Mouse (Mus musculus): ENCODE results near the gene Pdilt.

The Pdilt gene

DNA sequence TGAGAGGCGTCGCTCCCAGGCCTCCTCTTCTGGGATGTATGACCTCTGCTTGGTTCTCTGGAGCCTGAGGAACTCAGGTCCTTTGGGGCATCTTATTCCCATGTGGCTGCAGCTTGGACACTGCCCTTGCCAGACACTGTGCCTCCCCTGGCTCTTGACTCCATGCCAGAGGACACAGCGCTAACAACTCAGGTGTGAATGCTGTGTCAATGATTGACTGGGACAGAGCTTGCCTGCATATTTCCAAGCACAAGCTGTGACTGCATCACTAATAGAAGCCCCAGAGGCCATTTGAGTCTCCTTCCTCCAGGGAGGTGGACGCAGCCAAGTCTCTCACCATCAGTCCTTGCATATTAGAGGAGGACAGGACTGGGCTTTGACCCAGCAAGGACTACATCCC, 12.1 kb downstream of the Pdilt start:
- no peak for DNase-seq (ENCODE audit: low spot score in 2 of 2)

DNA sequence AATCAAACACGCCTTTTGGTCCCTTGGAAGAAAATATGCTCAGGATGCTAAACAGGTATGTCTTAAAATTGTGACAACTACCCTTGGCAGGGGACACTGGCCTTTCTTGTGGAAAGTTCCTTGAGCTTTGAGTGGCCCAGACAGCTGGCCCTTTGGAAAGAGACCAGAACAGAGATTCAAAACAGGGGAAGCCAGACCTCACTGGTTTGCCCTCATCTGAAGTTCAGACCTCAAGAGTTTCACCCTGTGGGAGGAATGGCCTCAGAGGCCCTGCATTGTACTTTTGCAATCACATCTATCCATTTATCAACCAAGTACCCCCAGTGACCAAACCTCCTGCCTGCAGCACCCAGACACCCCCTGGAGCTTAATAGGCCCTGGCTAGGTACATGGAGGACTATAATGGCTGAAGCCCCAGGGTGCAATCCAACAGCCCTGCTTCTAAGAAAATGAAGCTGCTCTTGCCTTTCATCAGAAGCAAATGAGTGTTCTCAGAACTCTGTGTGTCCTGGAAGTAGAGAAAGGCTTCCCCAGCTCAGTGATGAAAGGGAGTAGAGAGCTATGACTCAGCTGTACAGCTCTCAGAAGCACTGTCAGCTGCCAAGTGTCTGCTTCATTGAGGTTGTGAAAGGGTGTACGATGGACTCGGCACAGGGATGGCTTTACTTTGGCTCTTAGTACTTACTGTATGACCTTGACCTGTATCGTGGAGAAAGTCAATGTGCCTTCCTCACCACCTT, 33.1 kb downstream of the Pdilt start:
- DNase-seq (ENCODE audit: low spot score in 2 of 2), result no peak

DNA sequence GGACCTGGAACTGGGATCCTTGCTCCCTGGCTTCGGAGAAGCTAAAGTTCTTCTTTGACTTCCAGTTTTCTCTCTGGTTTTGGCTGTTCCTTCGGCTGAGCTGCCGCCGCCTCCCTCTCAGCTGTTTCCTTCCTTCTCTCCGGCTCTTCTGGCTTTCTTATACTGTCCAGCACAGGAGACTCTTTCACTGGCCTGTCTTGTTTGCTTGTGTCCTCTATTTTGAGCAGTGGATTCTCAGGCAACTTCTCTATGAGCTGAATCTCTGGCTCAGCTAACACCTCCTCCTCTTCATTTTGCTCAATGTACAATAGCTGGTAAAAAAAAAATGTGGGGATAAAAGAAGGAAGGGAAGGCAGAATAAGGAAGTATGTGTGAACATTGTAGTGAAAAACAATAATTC, 36.6 kb downstream of the Pdilt start:
- no peak for DNase-seq (ENCODE audit: low spot score in 2 of 2)

DNA sequence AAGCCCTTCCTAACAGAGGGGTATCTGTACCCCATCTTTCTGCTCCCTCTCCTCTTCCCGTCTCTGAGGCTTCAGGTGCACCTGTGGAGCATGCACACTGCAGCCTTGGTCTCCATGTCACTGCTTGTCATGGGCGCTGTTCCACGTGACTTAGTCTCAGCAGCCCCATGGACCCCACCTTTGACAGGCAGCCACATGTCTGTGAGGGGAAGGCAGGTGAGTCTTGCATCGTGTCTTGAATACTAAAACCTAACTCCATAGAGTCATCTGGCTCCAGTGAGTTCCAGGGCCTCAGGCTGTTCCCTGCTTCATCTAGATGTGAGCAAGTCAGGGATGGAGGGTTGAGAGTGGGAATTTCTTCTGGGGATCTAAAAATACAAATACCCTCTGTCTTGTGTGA, 39.1 kb downstream of the Pdilt start:
- DNase-seq (ENCODE audit: low spot score in 2 of 2), result no peak

DNA sequence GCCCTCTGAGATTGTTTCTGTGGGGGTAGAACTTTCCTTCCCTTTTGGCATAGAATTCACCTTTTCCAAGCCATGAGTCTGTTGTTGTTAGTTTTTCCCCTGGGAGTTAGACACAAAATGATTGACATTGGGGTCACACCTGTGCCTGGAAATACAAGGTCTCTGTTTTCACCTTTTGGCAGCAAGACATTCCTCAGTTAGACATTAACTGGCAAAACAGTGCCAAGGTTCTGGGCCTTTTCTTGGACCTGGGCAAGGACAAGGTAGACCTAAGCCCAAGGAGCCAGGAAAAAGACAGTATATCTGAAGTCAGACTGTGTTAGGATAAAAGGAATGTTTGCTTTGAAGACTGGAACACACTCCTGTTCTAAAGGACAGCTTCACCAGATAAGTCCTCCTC, 44.0 kb downstream of the Pdilt start, which contains the start of gene Umod:
TSS of gene Umod (minus strand) at position 27 of the 400 bp plus-strand sequence.
- DNase-seq (ENCODE audit: low spot score in 2 of 2), result no peak

DNA sequence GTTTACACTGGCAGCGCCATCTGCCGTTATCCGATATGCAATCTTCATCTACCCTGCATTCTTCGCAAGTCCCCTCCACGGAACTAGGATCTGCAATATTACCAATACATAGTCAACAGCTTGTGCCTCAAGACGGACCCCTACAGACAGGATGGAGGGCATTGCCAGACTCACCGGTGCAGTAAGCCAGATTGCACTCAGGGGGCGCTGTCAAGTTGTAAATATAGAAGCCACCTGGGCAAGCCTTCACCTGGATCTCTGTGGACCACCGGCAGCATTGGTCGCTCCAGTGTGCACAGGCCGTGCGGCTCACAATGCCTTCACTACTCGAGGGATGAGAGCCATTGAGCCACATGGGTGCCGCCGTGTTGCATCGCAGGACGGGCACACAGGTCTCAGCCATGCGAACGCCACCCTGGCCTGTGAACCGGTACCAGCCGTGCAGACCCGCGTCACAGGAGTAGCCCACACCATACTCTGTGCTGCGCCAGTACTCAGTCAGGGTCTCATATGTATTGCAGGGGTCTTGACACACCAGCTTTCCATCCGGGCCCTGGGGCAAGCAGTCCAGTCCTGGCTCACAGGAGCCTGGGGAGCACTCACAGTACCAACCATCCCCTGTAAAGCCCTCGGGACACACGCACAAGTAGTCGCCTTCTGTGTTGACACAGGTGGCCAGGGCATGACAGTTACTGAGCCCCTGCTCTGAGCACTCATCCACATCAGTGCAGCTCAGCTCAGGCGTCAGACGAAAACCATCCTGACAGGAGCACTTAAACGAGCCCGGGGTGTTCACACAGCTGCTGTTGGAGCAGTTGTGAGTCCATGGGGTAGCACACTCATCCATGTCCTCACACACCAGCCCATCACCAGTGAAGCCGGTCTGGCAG, 46.5 kb downstream of the Pdilt start:
- DNase-seq (ENCODE audit: low spot score in 2 of 2), result no peak

DNA sequence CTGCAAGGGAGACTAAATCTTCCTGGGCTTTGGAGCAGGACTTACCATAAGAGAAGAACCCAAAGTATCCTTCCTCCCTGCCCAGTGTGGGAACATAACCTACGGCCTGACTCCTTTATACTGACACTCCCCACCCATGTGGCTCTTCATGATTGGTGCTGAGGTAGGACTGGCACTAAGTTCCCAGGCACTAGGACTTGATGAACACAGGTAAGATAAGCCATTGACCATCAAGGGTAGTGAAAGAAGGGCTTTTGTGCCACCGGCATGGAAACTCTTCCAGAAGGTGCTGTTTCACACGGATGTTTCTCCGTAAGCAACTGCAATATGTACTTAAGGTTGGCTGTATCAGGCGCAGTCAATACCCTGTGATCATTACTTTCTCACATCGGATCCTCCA, 64.1 kb downstream of the Pdilt start, which contains the start of gene Gp2:
TSS of gene Gp2 (minus strand) at position 101 of the 400 bp plus-strand sequence.
- DNase-seq (ENCODE audit: low spot score in 2 of 2), result no peak

DNA sequence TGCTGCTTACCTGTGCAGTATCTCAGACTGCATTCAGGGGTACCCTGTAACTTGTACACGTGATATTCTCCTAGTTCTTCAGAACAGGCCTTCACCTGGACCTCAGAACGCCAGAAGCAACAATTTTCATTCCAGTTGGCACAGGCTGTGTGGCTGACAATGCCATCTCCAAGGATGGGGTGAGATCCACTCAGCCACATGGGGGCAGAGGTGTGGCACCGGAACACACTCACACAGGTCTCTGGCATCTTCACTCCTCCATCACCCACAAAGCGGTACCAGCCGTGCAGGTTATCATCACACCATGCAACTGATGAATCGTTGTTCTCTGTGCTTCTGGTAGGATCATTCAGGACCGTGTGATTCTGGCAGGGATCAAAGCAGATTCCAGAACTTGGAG, 69.1 kb downstream of the Pdilt start:
- no peak for DNase-seq (ENCODE audit: low spot score in 2 of 2)

DNA sequence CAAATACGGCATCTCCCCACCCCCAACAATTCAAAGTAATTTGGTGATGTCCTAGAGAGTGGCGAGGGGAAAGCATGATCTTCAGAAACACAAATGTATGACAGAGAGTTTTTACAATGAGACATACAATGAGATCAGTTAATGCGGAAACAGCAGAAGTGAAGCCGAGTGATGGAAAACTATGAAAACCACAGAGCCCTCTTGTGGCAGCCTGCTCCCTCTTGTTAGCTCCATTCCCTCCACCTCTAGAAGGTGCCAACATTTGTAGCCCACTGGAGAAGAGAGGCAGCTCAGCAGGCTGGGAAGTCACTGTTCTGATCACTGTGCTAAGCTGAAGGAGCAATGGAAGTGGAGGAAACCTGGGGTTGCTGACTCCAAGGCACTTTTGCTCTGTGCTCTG, 79.4 kb downstream of the Pdilt start:
- no peak for DNase-seq (ENCODE audit: low spot score in 2 of 2)

DNA sequence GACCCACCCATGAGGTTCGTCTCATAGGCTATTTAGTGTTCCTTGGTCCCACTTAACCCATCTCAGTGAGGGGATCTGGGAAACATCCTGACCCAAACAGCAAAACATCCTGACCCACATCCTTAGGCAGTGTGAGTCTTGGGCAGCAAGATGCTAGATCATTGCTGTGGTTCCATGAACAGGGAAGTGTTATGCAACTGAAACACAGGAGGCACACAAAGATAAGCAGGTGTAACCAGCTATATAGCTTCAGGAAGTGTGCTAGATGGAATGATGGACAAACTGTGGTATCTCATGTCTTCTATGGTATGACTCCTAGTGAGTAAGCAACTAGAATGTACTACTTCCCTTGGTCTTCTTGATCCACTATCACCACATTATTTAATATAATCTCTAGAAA, 81.4 kb downstream of the Pdilt start:
- no peak for DNase-seq (ENCODE audit: low spot score in 2 of 2)

Measured in spleen, postnatal 4 days (tissue).